Mouse (Mus musculus) stomach, postnatal 0 days (tissue): Measurements from ENCODE around the gene Slc39a7.

Experiments used
- CTCF ChIP-seq: IDR thresholded peaks from 2 replicates; pipeline ENCODE4 v1.5.1; 2016; ENCODE audit warnings: antibody characterized with exemption, low read depth, mild to moderate bottlenecking, moderate library complexity
- EP300 ChIP-seq: optimal IDR thresholded peaks from 2 replicates; pipeline ENCODE3; 2016; ENCODE audit warnings: antibody characterized with exemption

GRCm38 (mm10) chr17:34072091-34072490, 40.6 kb upstream of the Slc39a7 start:
- TF ChIP-seq CTCF (no peak), EP300 (no peak)
